Mouse (Mus musculus) thymus, adult 2 months (tissue): ENCODE data around the gene Mcl1. TPM values are rescaled to one million over a fixed set of nuclear protein-coding genes. Genes with fewer than 3 reads are reported as not detected.
A peak's percentile ranks its signal among the peaks of the same experiment; 100 is the strongest.

ENCODE experiments used
- DNase-seq: peaks from one replicate; pipeline ENCODE4 v3.0.0; 2021
- H3K27ac ChIP-seq: fragments of 200-500 bp; 2 replicates; pipeline ENCODE4 v1.5.1; 2012; ENCODE audit warnings: low read length, control low read depth; ENCODE audit not compliant: control insufficient read depth, insufficient read depth
- H3K27me3 ChIP-seq: fragments of 200-500 bp; 2 replicates; pipeline ENCODE4 v1.6.1; 2012; ENCODE audit warnings: mild to moderate bottlenecking, low read length, moderate library complexity, mixed read lengths; ENCODE audit not compliant: control insufficient read depth, insufficient read depth
- H3K36me3 ChIP-seq: fragments of 200-500 bp; 2 replicates; pipeline ENCODE4 v1.6.1; 2012; ENCODE audit warnings: mild to moderate bottlenecking, low read length, moderate library complexity; ENCODE audit not compliant: control insufficient read depth, insufficient read depth
- H3K4me1 ChIP-seq: fragments of 200-500 bp; replicated peaks from 2 replicates; pipeline ENCODE4 v1.6.1; 2012; ENCODE audit warnings: low read length; ENCODE audit not compliant: control insufficient read depth, insufficient read depth
- H3K4me3 ChIP-seq: fragments of 200-500 bp; 2 replicates; pipeline ENCODE4 v1.5.1; 2012; ENCODE audit warnings: mild to moderate bottlenecking, low read length, control low read depth, moderate library complexity; ENCODE audit not compliant: control insufficient read depth, insufficient read depth
- CTCF ChIP-seq: fragments of 200-500 bp; IDR thresholded peaks from 2 replicates; pipeline ENCODE4 v1.5.1; 2012; ENCODE audit warnings: mild to moderate bottlenecking, control low read depth, low read length, moderate library complexity, borderline replicate concordance; ENCODE audit not compliant: control insufficient read depth, poor library complexity, insufficient read depth; ENCODE audit errors: extremely low read depth
- POLR2A ChIP-seq: fragments of 200-500 bp; IDR thresholded peaks from 2 replicates; pipeline ENCODE4 v1.6.1; 2012; ENCODE audit warnings: mild to moderate bottlenecking, low read length, control low read depth, moderate library complexity; ENCODE audit not compliant: control insufficient read depth, poor library complexity, insufficient read depth; ENCODE audit errors: extremely low read depth
- WGBS: fragments of 180-500 bp; shearing (Covaris S2); methylation state at CpG from one replicate; pipeline ENCODE4 v1.1.7; 2018; 5-methylcytosine and 5-hydroxymethylcytosine counted together
- polyA plus RNA-seq: library from polyadenylated mRNA; depleted of rRNA; stranded (reverse); fragments of >200 nt; gene quantifications from 2 replicates; pipeline ENCODE4 v1.2.3, GENCODE M21; 2012

The Mcl1 gene
- polyA plus RNA-seq, 1 experiment: 145 TPM

- no peaks in the 10 kb centered on the region for H3K27me3 ChIP-seq
- DNase-seq: no peak
- no peaks in the 10 kb centered on the region for H3K36me3 ChIP-seq
- peaks cover 77% of the 10 kb centered on the region for H3K4me1 ChIP-seq
- peak overlapping the region; percentile 99 for H3K27ac ChIP-seq
- no peak overlapping the region for H3K4me3 ChIP-seq
- TF ChIP-seq CTCF (no peak), POLR2A (no peak)
- WGBS: 90% methylated on average over 5 of the region's 5 CpGs
Observed at GRCm38 (mm10) chr3:95671201-95671600, 12.6 kb downstream of the Mcl1 start.

- H3K27ac ChIP-seq: peak overlapping the region; percentile 99
- DNase-seq: peak; percentile 77
- TF ChIP-seq POLR2A: peak; percentile 40; the same call in 1 of the 2 replicates
- no peak for TF ChIP-seq CTCF
- 0% methylated on average over 3 of the region's 3 CpGs for WGBS
- no peaks in the 10 kb centered on the region for H3K27me3 ChIP-seq
- peak overlapping the region; percentile 50 for H3K4me3 ChIP-seq
- H3K4me1 ChIP-seq: peaks cover 81% of the 10 kb centered on the region
- H3K36me3 ChIP-seq: no peaks in the 10 kb centered on the region
Observed at GRCm38 (mm10) chr3:95672461-95672860, 13.9 kb downstream of the Mcl1 start.

- WGBS: 6% methylated on average over 10 of the region's 10 CpGs
- DNase-seq: peak; percentile 75
- peaks cover 75% of the 10 kb centered on the region for H3K4me1 ChIP-seq
- no peaks in the 10 kb centered on the region for H3K36me3 ChIP-seq
- peak overlapping the region; percentile 50 for H3K4me3 ChIP-seq
- no peak for TF ChIP-seq POLR2A
- peak; percentile 46; the same call in 1 of the 2 replicates for TF ChIP-seq CTCF
- H3K27me3 ChIP-seq: no peaks in the 10 kb centered on the region
- peak overlapping the region; percentile 99 for H3K27ac ChIP-seq
Observed at GRCm38 (mm10) chr3:95672861-95673706, 14.5 kb downstream of the Mcl1 start.

GRCm38 (mm10) chr3:95673707-95674211, 15.2 kb downstream of the Mcl1 start:
- peak; percentile 59 for DNase-seq
- Histone ChIP-seq H3K27ac (peak overlapping the region; percentile 99), H3K27me3 (no peaks in the 10 kb centered on the region), H3K36me3 (no peaks in the 10 kb centered on the region), H3K4me1 (peaks cover 69% of the 10 kb centered on the region), H3K4me3 (peak overlapping the region; percentile 50)
- no peak for TF ChIP-seq POLR2A
- TF ChIP-seq CTCF: no peak
- WGBS: 2% methylated on average over 11 of the region's 11 CpGs

- no peaks in the 10 kb centered on the region for H3K27me3 ChIP-seq
- peak overlapping the region; percentile 18 for H3K4me3 ChIP-seq
- peak; percentile 81 for DNase-seq
- peak overlapping the region; percentile 99 for H3K27ac ChIP-seq
- H3K36me3 ChIP-seq: no peaks in the 10 kb centered on the region
- TF ChIP-seq POLR2A: 0 out of 2 replicates have a peak, but pooled peaks have one; percentile 13
- no peak for TF ChIP-seq CTCF
- 0% methylated on average over 2 of the region's 2 CpGs for WGBS
- H3K4me1 ChIP-seq: peaks cover 66% of the 10 kb centered on the region
Observed at GRCm38 (mm10) chr3:95674236-95674635, 15.6 kb downstream of the Mcl1 start.

GRCm38 (mm10) chr3:95674812-95675211, 16.2 kb downstream of the Mcl1 start:
- peaks cover 61% of the 10 kb centered on the region for H3K4me1 ChIP-seq
- TF ChIP-seq CTCF (no peak), POLR2A (no peak)
- DNase-seq: peak; percentile 44
- peak overlapping the region; percentile 97 for H3K27ac ChIP-seq
- WGBS: 9% methylated on average over 6 of the region's 6 CpGs
- 0 out of 2 replicates have a peak overlapping the region, but pooled peaks have one; percentile 15 for H3K4me3 ChIP-seq
- no peaks in the 10 kb centered on the region for H3K27me3 ChIP-seq
- H3K36me3 ChIP-seq: no peaks in the 10 kb centered on the region
